Mouse (Mus musculus) heart, postnatal 14 days (tissue): ENCODE measurements at regions not wholly inside any gene's neighbourhood (a gene's known extent, or its start where the extent isn't known, plus 50 kb on each side); places are given as distances from the start of the nearest gene placed in this dataset.
"Not testable (repeated sequence)": the region's sequence is repeated elsewhere in the genome, so short reads cannot be mapped to it uniquely, and the experiment has no call there.

Source experiments
- DNase-seq, 2 experiments: peaks; one replicate each; pipeline ENCODE4 v3.0.0; 2021 to 2022
- intact Hi-C: fragments of 180-260 bp; cut with DNase I; formaldehyde crosslinking; loops from one replicate; pipeline ENCODE4 v1.15.1; 2025

DNA sequence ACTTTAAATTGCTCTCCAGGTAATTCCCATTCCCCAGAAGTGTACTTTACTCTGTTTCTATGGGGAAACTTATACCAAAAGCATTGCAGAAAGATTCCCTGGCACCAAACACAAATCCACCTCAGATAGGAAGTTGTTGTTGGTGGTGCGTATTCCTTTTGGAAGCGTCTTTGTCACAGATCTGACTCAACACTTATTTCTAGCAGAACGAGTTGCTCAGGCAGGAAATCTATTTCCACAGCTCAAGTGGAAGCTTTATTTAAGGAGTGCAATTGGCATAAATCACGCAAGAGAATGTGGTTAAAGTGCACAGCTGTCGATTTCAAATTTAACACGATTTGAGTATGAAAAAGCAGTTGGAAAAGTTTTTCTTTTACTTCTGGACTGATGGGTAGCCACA lies 436.9 kb upstream of the Ghitm start:
- intact Hi-C loops: no loop called here

GRCm38 (mm10) chr14:37558258-37558657 lies 423.2 kb upstream of the Ghitm start:
- intact Hi-C loops: no loop called here
- DNase-seq: no peak

More for the DNA sequence above, 436.9 kb upstream of the Ghitm start:
- no peak for DNase-seq

DNA sequence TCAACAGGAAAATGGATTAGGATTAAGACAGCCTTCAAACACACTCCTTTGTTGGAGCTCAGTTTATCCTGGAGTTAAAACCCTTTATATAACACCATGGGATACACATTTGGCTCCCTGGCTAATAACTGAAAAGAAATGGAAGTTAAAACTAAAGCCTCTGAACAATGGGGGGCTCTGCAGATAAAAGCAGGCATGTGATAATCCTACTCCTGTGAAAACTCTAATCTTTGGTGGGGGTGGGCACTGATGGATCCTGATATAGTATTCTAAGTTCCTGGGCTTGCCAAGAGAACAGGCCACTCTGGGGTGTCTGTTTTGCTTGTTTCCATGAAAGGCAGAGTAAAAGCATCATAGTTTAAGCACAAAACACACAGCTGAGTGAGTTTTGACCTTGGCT lies 388.5 kb upstream of the Ghitm start:
- intact Hi-C loops: no loop called here

DNA sequence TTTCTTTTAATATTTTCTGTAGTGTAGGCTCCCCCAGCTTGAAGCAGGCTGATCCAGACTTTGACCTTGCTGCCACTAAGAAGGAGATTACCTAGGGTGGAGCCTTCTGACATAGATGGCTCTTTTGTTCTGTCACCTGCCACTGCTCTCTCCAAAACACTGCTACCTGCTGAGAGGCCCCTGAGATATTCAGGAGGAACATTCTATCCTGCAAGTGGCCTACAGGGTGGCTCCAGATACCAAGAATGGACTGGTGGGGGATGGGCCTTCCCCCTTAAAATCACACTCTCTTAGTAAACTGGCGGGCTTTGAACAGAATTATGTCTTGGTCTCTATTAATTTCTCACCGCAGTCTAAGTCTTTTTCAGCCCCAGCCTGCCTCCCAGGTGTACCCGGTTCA lies 385.6 kb upstream of the Ghitm start:
- DNase-seq, intact Hi-C loops: not testable (repeated sequence)

More for the DNA sequence above, 388.5 kb upstream of the Ghitm start:
- no peak for DNase-seq

DNA sequence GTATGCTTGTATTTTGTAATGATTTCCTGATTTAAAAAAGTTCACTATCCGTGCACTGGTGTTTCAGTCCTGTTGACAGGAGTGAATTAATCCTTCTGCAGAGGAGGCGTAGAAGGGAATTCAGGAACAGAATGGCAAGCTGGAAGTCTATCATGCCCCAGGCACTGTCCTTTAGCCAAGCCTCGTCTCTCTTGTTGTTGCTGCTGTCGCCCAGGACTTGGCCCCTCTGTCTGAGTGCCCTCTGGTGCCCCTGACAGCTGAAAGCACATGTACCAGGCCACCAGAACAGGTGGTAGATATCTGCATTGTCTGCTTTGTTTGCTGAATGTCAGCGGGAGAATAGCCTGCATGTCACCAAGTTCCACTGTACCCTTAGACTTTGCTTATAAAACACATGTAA lies 370.2 kb upstream of the Ghitm start:
- DNase-seq: no peak
- intact Hi-C loops: no loop called here

DNA sequence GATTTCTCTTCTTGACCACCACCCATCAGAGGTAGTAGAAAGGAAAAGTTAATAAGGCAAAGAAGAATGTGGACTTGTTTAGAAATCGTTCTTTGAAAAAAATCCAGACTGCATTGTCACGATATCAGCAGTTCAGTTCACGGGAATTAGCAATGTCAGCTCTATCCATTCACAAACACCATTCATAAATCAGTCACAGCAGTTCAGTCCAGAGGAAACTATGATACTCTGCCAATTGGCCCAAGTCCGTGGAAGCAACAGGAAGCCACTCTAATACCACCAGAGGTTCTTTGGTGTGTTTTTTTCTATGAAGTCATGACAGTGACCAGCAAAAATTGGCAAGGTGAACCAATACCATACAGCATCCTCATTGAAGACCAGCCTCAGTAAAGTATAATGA lies 355.6 kb upstream of the Ghitm start:
- DNase-seq: no peak
- intact Hi-C loops: no loop called here

DNA sequence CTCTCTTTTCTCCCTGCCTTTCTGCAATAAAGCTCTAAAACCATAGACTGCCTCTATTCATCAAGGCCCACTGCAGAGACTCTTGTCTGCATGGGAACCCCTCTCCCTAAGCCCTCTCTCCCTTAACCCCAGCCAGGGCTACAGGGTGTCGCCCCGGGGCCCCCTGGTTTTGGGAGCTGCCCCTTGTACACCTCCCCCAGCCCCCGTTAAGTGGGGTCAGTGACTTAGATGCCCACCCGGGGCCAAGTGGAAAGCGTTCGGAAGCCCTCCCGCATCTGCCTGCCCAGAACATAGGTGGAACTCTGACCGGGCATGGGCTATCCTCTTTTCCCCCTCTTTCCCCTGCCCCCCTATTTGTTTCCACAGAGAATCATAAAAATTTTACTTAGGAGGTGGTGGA lies 350.2 kb upstream of the Ghitm start:
- no peak for DNase-seq
- intact Hi-C loops: no loop called here

GRCm38 (mm10) chr14:37477599-37477998 lies 342.5 kb upstream of the Ghitm start:
- intact Hi-C loops: no loop called here
- DNase-seq: no peak

- intact Hi-C loops: no loop called here
Measured at GRCm38 (mm10) chr14:37468711-37469110, 333.6 kb upstream of the Ghitm start.

DNA sequence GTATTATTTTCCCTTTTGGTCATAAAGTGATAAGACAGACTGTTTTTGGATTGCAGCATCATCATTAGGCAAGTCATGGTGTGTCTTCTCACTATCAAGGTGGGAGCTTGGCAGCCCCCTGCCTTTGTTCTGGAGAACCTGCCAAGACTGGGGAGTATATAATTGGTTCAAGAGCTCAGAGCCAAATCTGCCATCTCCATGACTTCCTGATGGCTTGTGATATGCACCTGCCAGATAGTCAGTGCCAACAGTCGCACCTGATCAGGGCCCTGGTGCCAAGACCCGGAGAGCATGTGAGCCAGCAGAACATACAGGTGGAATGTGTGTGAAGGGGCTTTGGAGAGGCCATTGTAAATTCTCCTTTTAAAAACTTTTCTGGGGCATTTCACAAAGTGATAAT lies 305.8 kb upstream of the Ghitm start:
- no peak for DNase-seq
- intact Hi-C loops: no loop called here

More at GRCm38 (mm10) chr14:37468711-37469110, 333.6 kb upstream of the Ghitm start:
- no peak for DNase-seq

GRCm38 (mm10) chr14:37430656-37431055 lies 295.6 kb upstream of the Ghitm start:
- no peak for DNase-seq
- intact Hi-C loops: no loop called here

- no peak for DNase-seq
- intact Hi-C loops: no loop called here
Measured at GRCm38 (mm10) chr14:37425506-37425905, 290.4 kb upstream of the Ghitm start.

- intact Hi-C loops: no loop called here
- DNase-seq: no peak
Measured at GRCm38 (mm10) chr14:37421566-37421965, 286.5 kb upstream of the Ghitm start.

GRCm38 (mm10) chr14:37412583-37412982 lies 277.5 kb upstream of the Ghitm start:
- intact Hi-C loops, DNase-seq: not testable (repeated sequence)

GRCm38 (mm10) chr14:37371972-37372371 lies 236.9 kb upstream of the Ghitm start:
- intact Hi-C loops: no loop called here
- no peak for DNase-seq

GRCm38 (mm10) chr14:37361896-37362295 lies 226.8 kb upstream of the Ghitm start:
- DNase-seq: no peak
- intact Hi-C loops: no loop called here

DNA sequence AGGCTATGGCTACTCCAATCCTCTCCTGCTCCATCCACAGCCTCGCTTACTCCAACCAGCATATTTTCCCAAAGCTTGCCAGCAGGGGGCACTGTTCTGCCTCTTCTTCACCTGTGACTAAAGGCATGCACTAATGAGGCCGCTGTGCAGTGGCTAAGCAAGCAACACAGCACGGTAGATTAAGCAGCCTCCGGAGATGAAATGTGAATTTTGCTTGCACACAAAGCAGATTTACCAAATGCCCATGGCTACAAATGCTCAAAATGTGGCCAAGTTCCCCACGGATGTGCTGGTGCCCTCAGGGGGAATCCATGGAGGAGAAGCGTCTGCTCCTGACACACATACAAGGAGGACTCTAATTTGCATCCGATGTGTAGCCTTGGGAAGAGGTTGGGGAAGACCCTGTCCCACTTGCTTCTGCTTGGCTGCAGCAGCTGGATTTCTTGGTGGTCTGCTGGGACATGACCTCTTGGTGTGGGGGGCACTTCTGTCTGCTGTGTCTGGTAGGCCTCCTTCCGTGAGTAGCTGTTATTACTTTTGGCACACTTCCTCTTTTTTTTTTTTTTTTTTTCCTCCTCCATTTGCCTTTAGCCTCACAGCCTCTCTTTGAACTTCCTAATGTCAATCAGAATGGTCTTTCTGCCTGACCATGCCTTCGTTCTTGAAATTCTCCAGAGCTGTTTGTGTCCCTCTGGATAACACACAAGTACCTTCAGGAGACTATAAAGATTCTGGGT lies 221.1 kb upstream of the Ghitm start:
- peak; percentile 4 to 11 for DNase-seq
- intact Hi-C loops: no loop called here

GRCm38 (mm10) chr14:37323392-37323791 lies 188.3 kb upstream of the Ghitm start:
- no peak for DNase-seq
- intact Hi-C loops: no loop called here

DNA sequence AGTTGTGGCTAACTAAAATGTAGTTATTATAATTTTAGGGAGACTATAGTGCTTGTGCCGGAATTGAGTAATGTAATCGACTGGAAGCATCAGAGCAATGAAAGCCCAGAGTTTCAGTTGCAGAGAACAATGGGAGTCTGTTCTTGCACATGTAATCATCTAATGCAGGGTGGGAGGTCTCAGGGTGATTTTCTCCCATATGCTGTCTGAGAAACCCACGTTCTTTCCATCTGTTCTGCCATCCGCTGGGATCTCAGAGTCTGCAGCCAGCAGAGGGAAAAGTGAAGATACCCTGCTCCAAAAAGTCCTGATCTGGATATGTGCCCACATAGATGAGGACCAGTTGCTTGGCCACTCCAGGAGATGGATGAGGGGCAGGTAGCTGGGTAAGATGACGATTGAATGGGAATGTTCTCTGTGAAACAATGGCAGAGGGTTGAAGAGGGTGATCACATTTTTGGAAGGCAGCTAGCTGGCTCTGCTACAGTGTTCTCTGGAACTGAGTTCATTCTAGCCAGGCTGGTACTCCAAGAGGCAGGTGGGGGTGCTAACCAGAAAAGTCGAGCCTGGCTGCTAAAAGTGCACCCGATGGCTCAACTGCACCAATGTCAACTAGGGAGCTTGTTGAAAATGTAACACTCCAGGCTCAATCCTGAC lies 180.3 kb upstream of the Ghitm start:
- intact Hi-C loops: no loop called here
- DNase-seq: no peak

GRCm38 (mm10) chr14:37313906-37314305 lies 178.8 kb upstream of the Ghitm start:
- intact Hi-C loops: no loop called here
- no peak for DNase-seq

GRCm38 (mm10) chr14:37312887-37313286 lies 177.8 kb upstream of the Ghitm start:
- intact Hi-C loops: no loop called here
- no peak for DNase-seq

GRCm38 (mm10) chr14:37306622-37307274 lies 171.7 kb upstream of the Ghitm start:
- DNase-seq: no peak
- intact Hi-C loops: no loop called here
